Mouse (Mus musculus): ENCODE measurements around the gene Tmem45a.
A peak's percentile ranks its signal among the peaks of the same experiment; 100 is the strongest.
"Not testable (repeated sequence)": the region's sequence is repeated elsewhere in the genome, so short reads cannot be mapped to it uniquely, and the experiment has no call there.

Gene Tmem45a

GRCm38 (mm10) chr16:56885824-56886615, at the start of gene Tmem45a:
Gene Tmem45a, minus strand, starts transcription at chr16:56886166.
- peak; percentile 82 for DNase-seq (ENCODE audit: low spot score)

GRCm38 (mm10) chr16:56928023-56928422, 42.1 kb upstream of the Tmem45a start, which contains the start of gene Lnp1:
Gene Lnp1, minus strand, starts transcription at chr16:56928061.
- DNase-seq (ENCODE audit: low spot score) = no peak

- peak; percentile 85 for DNase-seq (ENCODE audit: low spot score)
Observed at GRCm38 (mm10) chr16:56920102-56920657, 34.2 kb upstream of the Tmem45a start.

GRCm38 (mm10) chr16:56917230-56917629, 31.3 kb upstream of the Tmem45a start:
- DNase-seq (ENCODE audit: low spot score) = no peak

GRCm38 (mm10) chr16:56908986-56909385, 23.0 kb upstream of the Tmem45a start:
- DNase-seq (ENCODE audit: low spot score) = no peak

- DNase-seq (ENCODE audit: low spot score) = not testable (repeated sequence)
Observed at GRCm38 (mm10) chr16:56902206-56902605, 16.2 kb upstream of the Tmem45a start.

GRCm38 (mm10) chr16:56891583-56891982, 5.6 kb upstream of the Tmem45a start:
- no peak for DNase-seq (ENCODE audit: low spot score)

- DNase-seq (ENCODE audit: low spot score) = no peak
Observed at GRCm38 (mm10) chr16:56886616-56887116, 700 bp upstream of the Tmem45a start.

- DNase-seq (ENCODE audit: low spot score) = no peak
Observed at GRCm38 (mm10) chr16:56884811-56885210, 1.2 kb downstream of the Tmem45a start.

GRCm38 (mm10) chr16:56873410-56873809, 12.6 kb downstream of the Tmem45a start:
- DNase-seq (ENCODE audit: low spot score) = peak; percentile 15

- no peak for DNase-seq (ENCODE audit: low spot score)
Observed at GRCm38 (mm10) chr16:56870458-56870857, 15.5 kb downstream of the Tmem45a start.

- DNase-seq (ENCODE audit: low spot score) = no peak
Observed at GRCm38 (mm10) chr16:56868361-56868760, 17.6 kb downstream of the Tmem45a start.

- DNase-seq (ENCODE audit: low spot score) = no peak
Observed at GRCm38 (mm10) chr16:56867591-56867990, 18.4 kb downstream of the Tmem45a start.

GRCm38 (mm10) chr16:56852841-56853587, 33.0 kb downstream of the Tmem45a start:
- peak; percentile 75 for DNase-seq (ENCODE audit: low spot score)

GRCm38 (mm10) chr16:56842988-56843387, 43.0 kb downstream of the Tmem45a start:
- no peak for DNase-seq (ENCODE audit: low spot score)

- DNase-seq (ENCODE audit: low spot score) = no peak
Observed at GRCm38 (mm10) chr16:56833312-56833711, 52.7 kb downstream of the Tmem45a start.

- no peak for DNase-seq (ENCODE audit: low spot score)
Observed at GRCm38 (mm10) chr16:56831986-56832385, 54.0 kb downstream of the Tmem45a start.

- DNase-seq (ENCODE audit: low spot score) = no peak
Observed at GRCm38 (mm10) chr16:56801370-56802109, 84.4 kb downstream of the Tmem45a start.

GRCm38 (mm10) chr16:56800946-56801345, 85.0 kb downstream of the Tmem45a start:
- peak; percentile 29 for DNase-seq (ENCODE audit: low spot score)

- DNase-seq (ENCODE audit: low spot score) = peak; percentile 70
Observed at GRCm38 (mm10) chr16:56800469-56800868, 85.5 kb downstream of the Tmem45a start.

GRCm38 (mm10) chr16:56799541-56800029, 86.4 kb downstream of the Tmem45a start:
- DNase-seq (ENCODE audit: low spot score) = no peak

- no peak for DNase-seq (ENCODE audit: low spot score)
Observed at GRCm38 (mm10) chr16:56798873-56799272, 87.1 kb downstream of the Tmem45a start.
